Mouse (Mus musculus) liver, adult 2 months (tissue): Measurements from ENCODE around the gene Shank2.

Source experiments
- CTCF ChIP-seq: fragments of 200-500 bp; IDR thresholded peaks from 2 replicates; pipeline ENCODE4 v1.5.1; 2011; ENCODE audit warnings: low read depth, low read length, control low read depth
- POLR2A ChIP-seq: fragments of 200-500 bp; IDR thresholded peaks from 2 replicates; pipeline ENCODE4 v1.6.1; 2011; ENCODE audit warnings: low read length, control low read depth; ENCODE audit not compliant: insufficient read depth; ENCODE audit errors: extremely low read depth

- TF ChIP-seq CTCF (peak; percentile 24; the same call in 1 of the 2 replicates), POLR2A (no peak)
These were observed 10.6 kb upstream of the Shank2 start for GRCm38 (mm10) chr7:143991160-143991559.
